Mouse (Mus musculus): ENCODE measurements around the gene Prr5. TPM values are rescaled to one million over a fixed set of nuclear protein-coding genes. Genes with fewer than 3 reads are reported as not detected.
"Not testable (repeated sequence)": the region's sequence is repeated elsewhere in the genome, so short reads cannot be mapped to it uniquely, and the experiment has no call there.

Prr5 gene
- polyA plus RNA-seq, 1 experiment from 2014 or later: 12.3 TPM

GRCm38 (mm10) chr15:84703992-84704391 is 34.6 kb downstream of the Prr5 start:
- no peaks in the 10 kb centered on the region for H3K4me1 ChIP-seq (replicated peaks; ENCODE audit: control insufficient read depth, insufficient read depth, low read length)
- H3K36me3 ChIP-seq (ENCODE audit: control insufficient read depth, insufficient read depth, low read length): no peaks in the 10 kb centered on the region
- no peak overlapping the region for H3K27ac ChIP-seq (ENCODE audit: low read depth, low read length)
- no peak overlapping the region for H3K9ac ChIP-seq (ENCODE audit: low read length)
- 87% methylated on average over 7 of the region's 7 CpGs for WGBS
- no peaks in the 10 kb centered on the region for H3K9me3 ChIP-seq (ENCODE audit: control insufficient read depth, low read length)
- no peak for DNase-seq (ENCODE audit: low spot score)
- ATAC-seq (replicated peaks; ENCODE audit: low FRiP score): no peak
- no peak overlapping the region for H3K4me3 ChIP-seq (ENCODE audit: low read depth, low read length)
- H3K27me3 ChIP-seq (ENCODE audit: control insufficient read depth, insufficient read depth, low read length): no peaks in the 10 kb centered on the region
- no peak overlapping the region for H3K4me2 ChIP-seq (ENCODE audit: low read depth, low read length, severe bottlenecking)

GRCm38 (mm10) chr15:84705351-84705901 is 36.0 kb downstream of the Prr5 start:
- ATAC-seq (replicated peaks; ENCODE audit: low FRiP score) (no peak), DNase-seq (ENCODE audit: low spot score) (no peak)
- Histone ChIP-seq H3K4me2 (ENCODE audit: low read depth, low read length, severe bottlenecking) (no peak overlapping the region), H3K4me1 (replicated peaks; ENCODE audit: control insufficient read depth, insufficient read depth, low read length) (no peaks in the 10 kb centered on the region), H3K9ac (ENCODE audit: low read length) (no peak overlapping the region), H3K36me3 (ENCODE audit: control insufficient read depth, insufficient read depth, low read length) (no peaks in the 10 kb centered on the region), H3K27me3 (ENCODE audit: control insufficient read depth, insufficient read depth, low read length) (no peaks in the 10 kb centered on the region), H3K9me3 (ENCODE audit: control insufficient read depth, low read length) (no peaks in the 10 kb centered on the region), H3K4me3 (ENCODE audit: low read depth, low read length) (no peak overlapping the region), H3K27ac (ENCODE audit: low read depth, low read length) (no peak overlapping the region)
- WGBS: 89% methylated on average over 6 of the region's 6 CpGs

GRCm38 (mm10) chr15:84706983-84707619 is 37.7 kb downstream of the Prr5 start:
- no peak overlapping the region for H3K4me2 ChIP-seq (ENCODE audit: low read depth, low read length, severe bottlenecking)
- H3K9me3 ChIP-seq (ENCODE audit: control insufficient read depth, low read length): no peaks in the 10 kb centered on the region
- H3K4me3 ChIP-seq (ENCODE audit: low read depth, low read length): no peak overlapping the region
- no peak for ATAC-seq (replicated peaks; ENCODE audit: low FRiP score)
- DNase-seq (ENCODE audit: low spot score): no peak
- H3K27ac ChIP-seq (ENCODE audit: low read depth, low read length): no peak overlapping the region
- H3K36me3 ChIP-seq (ENCODE audit: control insufficient read depth, insufficient read depth, low read length): no peaks in the 10 kb centered on the region
- H3K9ac ChIP-seq (ENCODE audit: low read length): no peak overlapping the region
- H3K27me3 ChIP-seq (ENCODE audit: control insufficient read depth, insufficient read depth, low read length): no peaks in the 10 kb centered on the region
- 87% methylated on average over 6 of the region's 6 CpGs for WGBS
- no peaks in the 10 kb centered on the region for H3K4me1 ChIP-seq (replicated peaks; ENCODE audit: control insufficient read depth, insufficient read depth, low read length)

GRCm38 (mm10) chr15:84712566-84713405 is 43.4 kb downstream of the Prr5 start:
- DNase-seq (ENCODE audit: low spot score): no peak
- Histone ChIP-seq H3K9me3 (ENCODE audit: control insufficient read depth, low read length) (no peaks in the 10 kb centered on the region), H3K27ac (ENCODE audit: low read depth, low read length) (no peak overlapping the region), H3K4me3 (ENCODE audit: low read depth, low read length) (no peak overlapping the region), H3K4me2 (ENCODE audit: low read depth, low read length, severe bottlenecking) (no peak overlapping the region), H3K4me1 (replicated peaks; ENCODE audit: control insufficient read depth, insufficient read depth, low read length) (0 out of 2 replicates have a peak, but pooled peaks cover 2% of the 10 kb centered on the region), H3K27me3 (ENCODE audit: control insufficient read depth, insufficient read depth, low read length) (no peaks in the 10 kb centered on the region), H3K36me3 (ENCODE audit: control insufficient read depth, insufficient read depth, low read length) (no peaks in the 10 kb centered on the region), H3K9ac (ENCODE audit: low read length) (no peak overlapping the region)
- WGBS: 77% methylated on average over 14 of the region's 14 CpGs
- no peak for ATAC-seq (replicated peaks; ENCODE audit: low FRiP score)

- Histone ChIP-seq H3K9me3 (ENCODE audit: control insufficient read depth, low read length) (no peaks in the 10 kb centered on the region), H3K4me3 (ENCODE audit: low read depth, low read length) (no peak overlapping the region), H3K27me3 (ENCODE audit: control insufficient read depth, insufficient read depth, low read length) (peaks cover 11% of the 10 kb centered on the region), H3K9ac (ENCODE audit: low read length) (peak overlapping the region; percentile 20; the same call in 1 of the 2 replicates), H3K36me3 (ENCODE audit: control insufficient read depth, insufficient read depth, low read length) (no peaks in the 10 kb centered on the region), H3K27ac (ENCODE audit: low read depth, low read length) (no peak overlapping the region), H3K4me1 (replicated peaks; ENCODE audit: control insufficient read depth, insufficient read depth, low read length) (peaks cover 3% of the 10 kb centered on the region; the same call in 1 of the 2 replicates), H3K4me2 (ENCODE audit: low read depth, low read length, severe bottlenecking) (peak overlapping the region; percentile 28)
- peak; percentile 84 for DNase-seq (ENCODE audit: low spot score)
- ATAC-seq (replicated peaks; ENCODE audit: low FRiP score): peak; percentile 56; the same call in 1 of the 2 replicates
- WGBS: under 1% methylated on average over 17 of the region's 17 CpGs
Measured at GRCm38 (mm10) chr15:84714730-84715129, 45.3 kb downstream of the Prr5 start.

- peaks cover 7% of the 10 kb centered on the region; the same call in 1 of the 2 replicates for H3K4me1 ChIP-seq (replicated peaks; ENCODE audit: control insufficient read depth, insufficient read depth, low read length)
- DNase-seq (ENCODE audit: low spot score): no peak
- no peak for ATAC-seq (replicated peaks; ENCODE audit: low FRiP score)
- peak overlapping the region; percentile 20; the same call in 1 of the 2 replicates for H3K9ac ChIP-seq (ENCODE audit: low read length)
- H3K9me3 ChIP-seq (ENCODE audit: control insufficient read depth, low read length): no peaks in the 10 kb centered on the region
- H3K27me3 ChIP-seq (ENCODE audit: control insufficient read depth, insufficient read depth, low read length): peaks cover 15% of the 10 kb centered on the region
- peak overlapping the region; percentile 28 for H3K4me2 ChIP-seq (ENCODE audit: low read depth, low read length, severe bottlenecking)
- H3K27ac ChIP-seq (ENCODE audit: low read depth, low read length): 0 out of 2 replicates have a peak overlapping the region, but pooled peaks have one; percentile 18
- WGBS: 41% methylated on average over 11 of the region's 11 CpGs
- no peaks in the 10 kb centered on the region for H3K36me3 ChIP-seq (ENCODE audit: control insufficient read depth, insufficient read depth, low read length)
- no peak overlapping the region for H3K4me3 ChIP-seq (ENCODE audit: low read depth, low read length)
Measured at GRCm38 (mm10) chr15:84715132-84715531, 45.7 kb downstream of the Prr5 start.

- not testable (repeated sequence) for DNase-seq (ENCODE audit: low spot score); H3K4me2 ChIP-seq (ENCODE audit: low read depth, low read length, severe bottlenecking); H3K9me3 ChIP-seq (ENCODE audit: control insufficient read depth, low read length); H3K27ac ChIP-seq (ENCODE audit: low read depth, low read length); H3K9ac ChIP-seq (ENCODE audit: low read length); H3K4me3 ChIP-seq (ENCODE audit: low read depth, low read length); ATAC-seq (replicated peaks; ENCODE audit: low FRiP score); H3K36me3 ChIP-seq (ENCODE audit: control insufficient read depth, insufficient read depth, low read length)
- Histone ChIP-seq H3K27me3 (ENCODE audit: control insufficient read depth, insufficient read depth, low read length) (peaks cover 24% of the 10 kb centered on the region), H3K4me1 (replicated peaks; ENCODE audit: control insufficient read depth, insufficient read depth, low read length) (peaks cover 11% of the 10 kb centered on the region; the same call in 1 of the 2 replicates)
- WGBS: 63% methylated on average over 6 of the region's 6 CpGs
Measured at GRCm38 (mm10) chr15:84717570-84718270, 48.3 kb downstream of the Prr5 start.

GRCm38 (mm10) chr15:84718785-84719184 is 49.4 kb downstream of the Prr5 start:
- no peak overlapping the region for H3K4me2 ChIP-seq (ENCODE audit: low read depth, low read length, severe bottlenecking)
- peaks cover 11% of the 10 kb centered on the region; the same call in 1 of the 2 replicates for H3K4me1 ChIP-seq (replicated peaks; ENCODE audit: control insufficient read depth, insufficient read depth, low read length)
- DNase-seq (ENCODE audit: low spot score) (no peak), ATAC-seq (replicated peaks; ENCODE audit: low FRiP score) (no peak)
- no peak overlapping the region for H3K9ac ChIP-seq (ENCODE audit: low read length)
- no peaks in the 10 kb centered on the region for H3K9me3 ChIP-seq (ENCODE audit: control insufficient read depth, low read length)
- no peak overlapping the region for H3K27ac ChIP-seq (ENCODE audit: low read depth, low read length)
- peaks cover 24% of the 10 kb centered on the region for H3K27me3 ChIP-seq (ENCODE audit: control insufficient read depth, insufficient read depth, low read length)
- no peaks in the 10 kb centered on the region for H3K36me3 ChIP-seq (ENCODE audit: control insufficient read depth, insufficient read depth, low read length)
- WGBS: 68% methylated on average over 3 of the region's 3 CpGs
- H3K4me3 ChIP-seq (ENCODE audit: low read depth, low read length): no peak overlapping the region

Data from forebrain, embryonic 11.5 days (tissue).